Mouse (Mus musculus): ENCODE data around the gene Tmprss11c.
"Not testable (repeated sequence)": the region's sequence is repeated elsewhere in the genome, so short reads cannot be mapped to it uniquely, and the experiment has no call there.

Gene Tmprss11c

DNA sequence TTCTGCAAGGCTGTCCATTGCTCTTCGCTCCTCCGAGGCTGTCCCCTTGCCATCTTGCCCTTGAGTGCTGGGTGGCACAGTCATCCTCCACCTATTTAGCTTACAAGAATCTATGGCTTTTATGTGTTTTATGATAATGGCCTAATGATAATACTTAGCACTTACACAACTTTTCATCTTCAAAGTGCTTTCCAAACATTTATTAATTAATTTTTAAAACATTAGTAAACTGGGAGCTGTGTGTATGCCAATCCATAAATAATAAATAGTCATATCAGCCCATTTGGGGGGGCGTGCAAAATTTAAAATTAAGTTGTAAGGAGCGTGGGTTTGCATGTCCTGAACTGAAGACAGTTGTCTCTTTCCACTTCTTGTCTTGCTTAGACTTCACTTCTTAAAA, at the start of gene Tmprss11c:
Tmprss11c (minus strand) TSS at position 101 of the 400 bp plus-strand sequence.
- no peak for DNase-seq

DNA sequence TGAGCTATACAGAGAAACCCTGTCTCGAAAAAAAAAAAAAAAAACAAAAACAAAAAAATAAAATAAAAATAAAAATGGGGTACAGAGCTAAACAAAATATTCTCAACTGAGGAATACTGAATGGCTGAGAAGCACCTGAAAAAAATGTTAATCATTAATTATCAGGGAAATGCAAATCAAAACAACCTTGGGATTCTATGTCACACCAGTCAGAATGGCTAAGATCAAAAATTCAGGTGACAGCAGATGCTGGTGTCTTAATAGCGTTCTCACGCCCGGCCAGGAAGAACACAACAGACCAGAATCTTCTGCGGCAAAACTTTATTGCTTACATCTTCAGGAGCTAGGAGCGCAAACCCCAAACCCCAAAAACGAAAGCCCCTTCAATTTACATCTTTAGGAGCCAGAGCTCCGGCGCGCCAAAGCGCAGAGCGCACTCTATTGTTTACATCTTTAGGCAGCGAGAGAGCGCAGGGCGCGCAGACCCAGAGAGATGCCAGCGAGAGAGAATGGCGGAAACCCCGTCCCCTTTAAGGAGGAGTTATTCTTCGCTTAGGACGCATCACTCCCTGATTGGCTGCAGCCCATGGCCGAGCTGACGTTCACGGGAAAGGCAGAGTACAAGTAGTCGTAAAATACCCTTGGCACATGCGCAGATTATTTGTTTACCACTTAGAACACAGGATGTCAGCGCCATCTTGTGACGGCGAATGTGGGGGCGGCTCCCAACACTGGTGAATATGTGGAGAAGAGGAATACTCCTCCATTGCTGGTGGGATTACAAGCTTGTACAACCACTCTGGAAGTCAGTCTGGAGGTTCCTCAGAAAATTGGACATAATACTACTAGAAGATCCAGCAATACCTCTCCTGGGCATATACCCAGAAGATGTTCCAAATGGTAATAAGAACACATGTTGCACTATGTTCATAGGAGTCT, 29.2 kb upstream of the Tmprss11c start:
- not testable (repeated sequence) for DNase-seq

DNA sequence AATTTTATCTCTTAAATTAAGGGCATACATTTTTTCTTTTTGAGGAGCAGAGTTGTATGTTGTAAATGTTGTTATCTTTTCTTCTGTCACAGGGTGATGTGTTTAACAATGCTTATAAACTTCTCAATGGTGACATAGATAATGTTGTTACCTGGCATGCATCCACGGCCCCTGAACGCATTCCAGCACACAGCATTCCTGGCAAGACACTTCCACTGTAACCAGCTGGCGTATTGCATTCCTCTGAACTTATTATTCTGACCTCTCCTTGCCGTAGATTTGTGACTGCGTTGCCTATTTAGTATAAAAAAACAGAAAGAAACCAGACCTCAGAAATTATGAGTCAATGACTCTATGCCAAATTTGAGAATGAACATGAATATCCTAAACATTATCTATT, 17.0 kb upstream of the Tmprss11c start:
- DNase-seq, result no peak

DNA sequence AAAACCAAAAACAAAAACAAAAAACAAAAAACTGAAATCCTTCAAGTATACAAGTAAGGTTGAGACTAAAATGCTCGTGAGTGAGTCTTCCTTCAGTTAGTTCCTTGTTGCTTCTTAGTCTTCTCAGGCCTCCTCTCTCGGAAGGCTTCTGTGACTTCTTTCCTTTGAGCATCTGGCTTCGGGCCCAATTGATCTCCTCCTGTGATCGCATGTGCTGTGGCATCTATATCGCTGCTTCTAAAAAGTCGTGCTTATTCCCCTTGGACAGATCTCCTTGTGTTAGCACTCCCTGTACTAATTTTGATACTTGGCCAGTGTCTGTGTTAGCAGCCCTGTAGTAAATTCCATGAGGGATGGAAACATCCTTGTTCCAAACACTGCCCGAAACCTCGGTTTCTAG, 14.8 kb upstream of the Tmprss11c start:
- DNase-seq, result no peak

DNA sequence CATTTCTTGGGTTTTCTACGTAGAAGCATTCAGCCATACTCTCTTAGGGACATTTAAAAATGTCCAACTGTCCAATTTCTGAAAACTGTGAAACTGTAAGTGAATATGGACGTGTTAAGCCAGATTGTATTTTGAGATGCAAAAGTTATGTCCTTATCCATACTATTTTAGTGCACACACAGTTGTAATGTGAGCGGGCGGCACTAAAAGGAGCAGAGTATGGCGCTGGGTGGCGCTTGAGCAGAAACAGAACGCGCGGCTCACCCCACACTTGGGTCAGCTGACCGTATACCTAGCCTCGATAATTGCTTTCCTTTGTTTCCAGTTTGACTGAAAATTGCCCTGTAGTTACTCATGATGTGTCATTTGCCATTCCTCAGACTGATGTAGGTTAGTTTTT, 42.5 kb downstream of the Tmprss11c start:
- DNase-seq, result no peak

DNA sequence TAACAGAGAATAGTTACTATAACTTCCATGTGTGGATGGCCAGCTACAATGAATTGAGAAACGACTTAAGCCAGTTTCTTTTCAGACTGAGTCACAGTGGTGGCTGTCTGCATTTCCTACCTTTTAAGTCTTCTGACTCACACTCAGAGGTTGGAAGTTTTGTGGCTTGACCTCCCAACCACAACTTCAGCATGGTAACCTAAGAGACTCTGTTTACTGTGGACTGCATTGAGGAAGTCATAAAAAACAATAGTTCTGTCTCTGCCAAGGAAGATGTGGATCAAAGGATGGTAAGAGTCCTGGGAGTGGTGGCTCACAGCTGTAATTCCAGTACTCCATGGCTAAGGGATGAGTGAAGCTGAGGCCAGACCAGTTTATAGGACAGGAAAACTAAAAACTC, 44.2 kb downstream of the Tmprss11c start:
- DNase-seq, result no peak

DNA sequence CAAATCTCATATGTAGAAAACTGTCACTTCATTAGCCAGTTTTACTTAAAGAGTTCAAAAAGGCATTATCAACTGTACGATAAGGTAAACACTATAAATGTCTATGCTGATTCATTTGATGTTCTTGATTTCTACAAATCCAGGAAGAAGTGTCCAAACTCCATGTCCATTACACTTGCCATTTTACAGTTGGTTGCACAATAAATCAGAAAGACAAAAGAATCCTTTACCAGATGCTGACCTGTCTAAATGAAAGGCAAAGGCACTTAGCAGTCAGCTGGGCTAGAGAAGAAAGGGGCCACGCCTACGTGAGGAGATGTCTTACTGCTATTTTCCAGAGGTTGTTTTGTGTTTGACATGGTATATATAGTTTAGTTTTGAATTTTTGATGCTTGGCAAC, 44.8 kb downstream of the Tmprss11c start:
- no peak for DNase-seq

DNA sequence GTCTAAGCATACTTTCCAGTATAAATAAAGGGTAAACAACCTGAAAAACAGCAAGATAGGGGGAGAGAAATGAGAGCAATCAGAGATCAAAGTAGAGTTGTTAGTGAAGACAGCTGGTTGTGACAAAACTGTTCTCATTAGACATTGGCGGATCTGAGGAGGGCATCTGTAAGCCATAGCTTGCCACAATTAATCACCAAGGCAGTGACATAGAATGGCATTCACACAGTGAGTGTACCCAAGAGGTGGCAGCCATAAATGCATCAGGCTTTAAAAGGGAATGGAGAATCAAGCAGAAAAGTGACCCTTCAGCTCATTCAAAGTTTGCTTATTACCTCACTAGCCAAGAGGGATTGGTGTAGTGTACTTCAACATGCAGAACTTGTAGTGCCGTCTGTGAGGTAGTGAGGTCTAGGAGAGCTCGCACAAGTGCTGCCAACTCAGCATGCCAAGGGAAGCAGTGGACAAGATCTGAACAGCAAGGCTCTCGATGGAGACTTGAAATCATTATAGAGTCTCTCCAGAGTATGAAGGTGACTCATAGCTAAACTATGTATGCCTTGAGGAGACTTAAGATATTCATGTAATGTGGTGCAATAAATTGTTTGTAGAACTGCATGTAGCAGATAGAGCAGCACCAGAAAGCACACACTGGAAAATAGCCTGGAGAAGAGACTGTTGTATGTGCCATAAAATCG, 61.8 kb downstream of the Tmprss11c start:
- no peak for DNase-seq

DNA sequence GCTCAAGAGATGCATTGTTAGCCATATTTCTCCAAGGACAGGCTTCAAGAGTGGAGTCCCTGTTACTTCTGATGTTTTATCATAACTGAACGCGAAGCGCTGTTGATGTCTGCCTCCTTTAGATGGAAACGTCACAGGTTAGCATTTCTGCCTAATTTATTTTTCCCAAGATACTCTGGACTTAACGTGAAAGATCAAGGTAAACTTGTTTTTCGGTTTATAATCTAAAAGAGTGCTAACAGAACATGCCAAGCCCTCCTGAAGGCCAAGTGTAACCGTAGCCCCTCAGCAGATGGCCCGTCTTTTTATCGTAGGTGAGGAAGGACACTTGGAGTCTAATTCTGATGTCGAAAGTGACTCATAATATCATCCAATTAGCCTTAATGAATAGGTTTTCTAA, 91.3 kb downstream of the Tmprss11c start, which contains the start of gene Gnrhr:
Gnrhr (minus strand) TSS at position 101 of the 400 bp plus-strand sequence.
- no peak for DNase-seq

DNA sequence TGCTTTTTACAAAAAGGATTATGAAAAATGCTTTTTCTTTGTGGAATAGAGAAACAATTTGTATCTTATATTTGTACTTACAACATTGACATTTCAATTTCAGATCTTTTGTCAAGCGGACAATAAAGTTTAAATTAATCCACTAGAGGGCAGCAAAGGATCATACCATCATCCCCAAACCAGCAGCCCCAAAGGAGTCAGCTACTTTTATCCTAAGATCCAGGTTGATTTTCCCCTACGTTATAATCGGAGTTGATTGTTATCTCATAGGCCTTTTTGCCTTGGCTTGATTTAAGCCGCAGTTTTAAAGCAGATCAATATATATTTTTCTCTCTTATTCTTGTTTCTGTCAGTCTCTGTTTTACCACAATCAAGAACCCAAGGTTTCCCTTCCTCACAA, 97.8 kb downstream of the Tmprss11c start:
- DNase-seq, result no peak

DNA sequence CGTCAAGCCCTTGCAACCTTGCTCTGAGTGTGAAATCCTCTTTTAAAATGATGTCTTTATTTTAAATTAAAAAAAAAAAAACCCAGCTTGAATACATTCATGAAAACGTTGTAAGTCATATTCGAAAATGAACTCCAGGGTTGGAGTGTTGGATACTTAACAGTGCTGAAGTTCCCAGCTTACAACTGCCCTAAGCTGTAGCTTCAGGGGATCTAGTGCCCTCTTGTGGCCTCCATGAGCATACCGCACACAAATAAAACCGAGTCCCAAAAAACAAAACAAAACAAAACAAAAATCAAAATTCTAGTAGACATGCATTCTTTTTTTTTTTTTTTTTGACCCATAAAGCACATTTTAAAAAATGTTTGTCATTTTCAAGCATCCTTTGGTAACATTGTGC, 98.3 kb downstream of the Tmprss11c start:
- DNase-seq, result no peak

DNA sequence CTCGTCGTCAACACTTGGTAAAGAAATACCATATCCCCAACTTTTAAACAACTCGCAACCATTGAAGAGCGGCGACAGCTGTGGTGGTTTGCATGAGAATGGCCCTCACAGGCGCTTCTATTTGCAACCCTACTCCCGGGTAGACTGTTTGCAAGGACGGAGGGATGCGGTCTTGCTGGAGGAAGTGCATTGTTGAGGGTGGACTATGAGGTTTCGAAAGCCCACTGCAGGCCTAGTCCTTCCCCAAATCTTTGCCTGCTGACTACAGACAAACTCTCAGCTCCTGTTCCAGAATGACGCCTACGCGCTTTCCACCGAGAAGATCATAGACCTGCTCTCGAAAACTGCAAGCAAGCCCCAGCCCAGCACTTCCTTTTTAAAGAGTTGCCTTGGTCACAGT, 98.8 kb downstream of the Tmprss11c start:
- DNase-seq, result peak; percentile 92

DNA sequence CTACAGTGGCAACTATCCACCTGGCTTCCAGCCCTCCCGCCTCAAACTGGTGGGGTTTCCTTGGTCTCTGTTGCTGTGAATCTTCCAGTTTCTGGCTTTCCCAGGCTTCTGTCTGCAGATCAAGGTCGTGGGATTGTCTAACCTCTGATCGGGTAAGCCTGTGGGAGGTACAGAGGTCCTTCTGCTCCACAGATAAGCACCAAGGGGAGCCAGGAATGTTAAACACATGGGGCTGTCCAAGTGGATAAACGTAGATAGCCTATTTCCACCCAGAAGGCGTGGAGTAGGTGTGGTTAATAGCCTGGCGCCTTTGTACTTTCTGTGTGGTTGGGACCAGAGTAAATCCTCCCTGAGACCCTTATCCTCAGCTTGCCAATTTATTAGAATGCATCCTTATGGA, 101.7 kb downstream of the Tmprss11c start:
- DNase-seq, result no peak

Data from heart, adult 11 months (tissue).